Mouse (Mus musculus): ENCODE results near the gene Fbxo2.

- TF ChIP-seq POLR2A (IDR thresholded peaks at IDR 0.05; ENCODE audit: low read depth, low read length), result no peak
- peak; percentile 30; the same call in 1 of the 2 replicates for TF ChIP-seq CTCF (IDR thresholded peaks at IDR 0.05; ENCODE audit: extremely low read depth, insufficient read length, insufficient replicate concordance, low read depth, low read length)
Measured at GRCm38 (mm10) chr4:148115467-148115866, 45.0 kb upstream of the Fbxo2 start.

All from small intestine, adult 2 months (tissue).